Mouse (Mus musculus) splenic B cell, adult 2 months (primary cell): ENCODE data around the gene Cpeb3.
"Not testable (repeated sequence)": the region's sequence is repeated elsewhere in the genome, so short reads cannot be mapped to it uniquely, and the experiment has no call there.

ENCODE experiments used
- DNase-seq: peaks from one replicate; pipeline ENCODE4 v3.0.0-alpha.2; 2011; ENCODE audit warnings: low read depth, low spot score
- H3K27me3 ChIP-seq: 2 replicates; pipeline ENCODE4 v1.6.1; 2012; ENCODE audit warnings: mild to moderate bottlenecking, low read length, moderate library complexity, mixed read lengths; ENCODE audit not compliant: control insufficient read depth, poor library complexity, insufficient read depth, severe bottlenecking
- H3K36me3 ChIP-seq: 2 replicates; pipeline ENCODE4 v1.6.1; 2012; ENCODE audit warnings: mild to moderate bottlenecking, low read length, moderate library complexity, mixed read lengths; ENCODE audit not compliant: control insufficient read depth, poor library complexity, insufficient read depth, severe bottlenecking

Cpeb3 gene

GRCm38 (mm10) chr19:37208176-37208755 lies at the start of gene Cpeb3:
TSS of gene Cpeb3 (minus strand) at chr19:37208601.
- H3K36me3 ChIP-seq, result 0 out of 2 replicates have a peak, but pooled peaks cover 2% of the 10 kb centered on the region
- peak; percentile 56 for DNase-seq

GRCm38 (mm10) chr19:37255321-37255720 lies 46.9 kb upstream of the Cpeb3 start:
- H3K27me3 ChIP-seq, result no peaks in the 10 kb centered on the region
- DNase-seq, result no peak
- no peaks in the 10 kb centered on the region for H3K36me3 ChIP-seq

More at GRCm38 (mm10) chr19:37208176-37208755, at the start of gene Cpeb3:
- no peaks in the 10 kb centered on the region for H3K27me3 ChIP-seq

- Histone ChIP-seq H3K27me3 (no peaks in the 10 kb centered on the region), H3K36me3 (no peaks in the 10 kb centered on the region)
- no peak for DNase-seq
Observed at GRCm38 (mm10) chr19:37252104-37252503, 43.7 kb upstream of the Cpeb3 start.

GRCm38 (mm10) chr19:37248199-37248598 lies 39.8 kb upstream of the Cpeb3 start:
- no peaks in the 10 kb centered on the region for H3K36me3 ChIP-seq
- no peaks in the 10 kb centered on the region for H3K27me3 ChIP-seq
- no peak for DNase-seq

GRCm38 (mm10) chr19:37246859-37247258 lies 38.5 kb upstream of the Cpeb3 start:
- Histone ChIP-seq H3K27me3 (no peaks in the 10 kb centered on the region), H3K36me3 (no peaks in the 10 kb centered on the region)
- DNase-seq, result no peak

- no peak for DNase-seq
- Histone ChIP-seq H3K27me3 (no peaks in the 10 kb centered on the region), H3K36me3 (no peaks in the 10 kb centered on the region)
Observed at GRCm38 (mm10) chr19:37242707-37243106, 34.3 kb upstream of the Cpeb3 start.

GRCm38 (mm10) chr19:37241201-37241600 lies 32.8 kb upstream of the Cpeb3 start:
- Histone ChIP-seq H3K36me3 (no peaks in the 10 kb centered on the region), H3K27me3 (no peaks in the 10 kb centered on the region)
- DNase-seq, result peak; percentile 50

- Histone ChIP-seq H3K36me3 (no peaks in the 10 kb centered on the region), H3K27me3 (no peaks in the 10 kb centered on the region)
- DNase-seq, result peak; percentile 38
Observed at GRCm38 (mm10) chr19:37239096-37239495, 30.7 kb upstream of the Cpeb3 start.

GRCm38 (mm10) chr19:37238651-37239050 lies 30.2 kb upstream of the Cpeb3 start:
- Histone ChIP-seq H3K36me3 (no peaks in the 10 kb centered on the region), H3K27me3 (no peaks in the 10 kb centered on the region)
- DNase-seq, result no peak

- no peak for DNase-seq
- Histone ChIP-seq H3K27me3 (no peaks in the 10 kb centered on the region), H3K36me3 (no peaks in the 10 kb centered on the region)
Observed at GRCm38 (mm10) chr19:37237712-37238437, 29.5 kb upstream of the Cpeb3 start.

- Histone ChIP-seq H3K36me3 (no peaks in the 10 kb centered on the region), H3K27me3 (no peaks in the 10 kb centered on the region)
- DNase-seq, result no peak
Observed at GRCm38 (mm10) chr19:37237306-37237705, 28.9 kb upstream of the Cpeb3 start.

GRCm38 (mm10) chr19:37235818-37236217 lies 27.4 kb upstream of the Cpeb3 start:
- H3K27me3 ChIP-seq, result no peaks in the 10 kb centered on the region
- no peaks in the 10 kb centered on the region for H3K36me3 ChIP-seq
- no peak for DNase-seq

- Histone ChIP-seq H3K27me3 (no peaks in the 10 kb centered on the region), H3K36me3 (no peaks in the 10 kb centered on the region)
- peak; percentile 33 for DNase-seq
Observed at GRCm38 (mm10) chr19:37233561-37234539, 25.4 kb upstream of the Cpeb3 start.

GRCm38 (mm10) chr19:37232598-37232997 lies 24.2 kb upstream of the Cpeb3 start:
- H3K36me3 ChIP-seq, H3K27me3 ChIP-seq, DNase-seq: not testable (repeated sequence)
